ENCODE assay signal across 8 mouse cellular contexts in the genomic region with DNA sequence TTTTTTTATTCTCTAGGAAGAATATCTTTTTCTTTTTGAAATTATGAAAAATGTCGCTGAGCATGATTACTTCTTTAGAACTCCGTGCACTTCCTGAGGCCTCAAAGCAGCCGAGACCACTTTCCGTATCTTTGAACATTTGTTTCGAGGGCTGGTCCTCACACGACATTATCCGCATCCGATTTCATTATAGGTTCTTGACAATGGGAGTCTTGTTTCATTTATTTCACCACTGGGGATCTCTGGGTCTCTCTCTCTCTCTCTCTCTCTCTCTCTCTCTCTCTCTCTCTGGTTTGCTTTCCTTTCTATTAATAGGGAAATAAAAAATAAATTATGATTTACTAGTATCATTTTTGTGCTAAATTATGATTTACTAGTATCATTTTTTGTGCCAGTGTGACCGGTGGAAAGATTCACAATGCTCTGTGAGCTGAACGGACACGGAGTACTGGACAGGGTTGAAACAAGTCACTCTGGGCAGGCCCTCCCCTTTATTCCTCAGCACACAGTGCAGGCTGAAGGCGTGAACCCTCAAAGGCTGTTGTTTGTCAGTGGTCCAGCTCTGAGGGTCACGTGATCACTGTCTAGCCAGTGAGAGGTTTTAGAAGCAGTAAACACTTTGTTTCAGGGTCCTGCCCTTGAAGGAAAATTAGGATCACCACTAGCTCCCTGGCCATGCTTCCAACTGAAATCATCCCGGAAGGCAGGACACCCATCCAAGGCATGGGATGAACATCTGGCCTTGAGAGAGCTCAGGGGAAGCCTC.
DNase-seq lines count a peak whose midpoint lies in the region; ATAC-seq and TF ChIP-seq lines count a peak whose summit lies in the region.

No protein-coding gene starts in this region.

- H3K4me1 ChIP-seq in forebrain, embryonic 13.5 days: 0 out of 2 replicates have a peak, but pooled peaks cover 8% of the 10 kb centered on the region
- no peaks in the 10 kb centered on the region for H3K4me1 ChIP-seq in kidney, postnatal 0 days (replicated peaks; ENCODE audit: insufficient read depth, low read length)
- no peaks in the 10 kb centered on the region for H3K4me1 ChIP-seq in stomach, embryonic 16.5 days (ENCODE audit: control insufficient read depth, insufficient read depth, low read length)

- DNase-seq in lung, postnatal 10 days: peak; percentile 59
- DNase-seq in lung, postnatal 4 days: no peak
- peak; percentile 79 for DNase-seq in kidney, postnatal 0 days (ENCODE audit: low spot score)
- no peak for DNase-seq in yolk sac, embryonic 10.5 days (ENCODE audit: low spot score)
- DNase-seq in cerebellum, adult 11-12 months: no peak

- 55% methylated on average over 14 of the region's 14 CpGs for WGBS in forebrain, embryonic 13.5 days
- 50% methylated on average over 14 of the region's 14 CpGs for WGBS in kidney, postnatal 0 days
- WGBS in stomach, embryonic 16.5 days: 78% methylated on average over 14 of the region's 14 CpGs

- no peak overlapping the region for H3K9ac ChIP-seq in forebrain, embryonic 13.5 days
- H3K9ac ChIP-seq in kidney, postnatal 0 days (ENCODE audit: low read depth, low read length): no peak overlapping the region
- H3K9ac ChIP-seq in stomach, embryonic 16.5 days (ENCODE audit: low read length): no peak overlapping the region

- H3K27me3 ChIP-seq in forebrain, embryonic 13.5 days: peaks cover 5% of the 10 kb centered on the region; the same call in 1 of the 2 replicates
- H3K27me3 ChIP-seq in kidney, postnatal 0 days (ENCODE audit: insufficient read depth, low read length): no peaks in the 10 kb centered on the region
- no peaks in the 10 kb centered on the region for H3K27me3 ChIP-seq in stomach, embryonic 16.5 days (ENCODE audit: control insufficient read depth, insufficient read depth, low read length)

- no peak overlapping the region for H3K27ac ChIP-seq in forebrain, embryonic 13.5 days
- H3K27ac ChIP-seq in kidney, postnatal 0 days: no peak overlapping the region
- H3K27ac ChIP-seq in stomach, embryonic 16.5 days (ENCODE audit: low read length): no peak overlapping the region

- peak; percentile 79; the same call in 1 of the 2 replicates for ATAC-seq in forebrain, embryonic 13.5 days
- ATAC-seq in kidney, postnatal 0 days (replicated peaks; ENCODE audit: low FRiP score, low read depth): peak; percentile 91
- ATAC-seq in stomach, embryonic 16.5 days (ENCODE audit: insufficient read depth, low FRiP score): 0 out of 2 replicates have a peak, but pooled peaks have one; percentile 25
- no peak for ATAC-seq in inflammation-experienced regulatory T-cells, adult 6 months

- no peak for TF ChIP-seq CTCF in kidney, postnatal 0 days (IDR thresholded peaks at IDR 0.05; ENCODE audit: low read depth)

- H3K36me3 ChIP-seq in forebrain, embryonic 13.5 days (ENCODE audit: poor library complexity, severe bottlenecking): no peaks in the 10 kb centered on the region
- no peaks in the 10 kb centered on the region for H3K36me3 ChIP-seq in kidney, postnatal 0 days (ENCODE audit: insufficient read depth, low read length)
- H3K36me3 ChIP-seq in stomach, embryonic 16.5 days (ENCODE audit: control insufficient read depth, insufficient read depth, low read length): no peaks in the 10 kb centered on the region

- H3K9me3 ChIP-seq in forebrain, embryonic 13.5 days (replicated peaks): no peaks in the 10 kb centered on the region
- H3K9me3 ChIP-seq in kidney, postnatal 0 days (replicated peaks; ENCODE audit: low read length): no peaks in the 10 kb centered on the region
- H3K9me3 ChIP-seq in stomach, embryonic 16.5 days (replicated peaks; ENCODE audit: control insufficient read depth, low read length): no peaks in the 10 kb centered on the region

- H3K4me2 ChIP-seq in forebrain, embryonic 13.5 days: no peak overlapping the region
- H3K4me2 ChIP-seq in kidney, postnatal 0 days (ENCODE audit: low read length): peak overlapping the region; percentile 25; the same call in 1 of the 2 replicates
- H3K4me2 ChIP-seq in stomach, embryonic 16.5 days (ENCODE audit: low read depth, low read length): no peak overlapping the region

- no peak overlapping the region for H3K4me3 ChIP-seq in forebrain, embryonic 13.5 days
- H3K4me3 ChIP-seq in kidney, postnatal 0 days (replicated peaks; ENCODE audit: low read depth, low read length): no peak overlapping the region
- no peak overlapping the region for H3K4me3 ChIP-seq in stomach, embryonic 16.5 days (replicated peaks; ENCODE audit: low read length)

Comparison
In these comparisons a context has a peak if more than half of its experiments do, and no peak if none do; other contexts are left out.
1. DNase-seq: peak in lung, postnatal 10 days (single experiment) and kidney, postnatal 0 days (single experiment); none in lung, postnatal 4 days (0 of 2), yolk sac, embryonic 10.5 days (single experiment) and cerebellum, adult 11-12 months (single experiment).